Mouse (Mus musculus) bone marrow, adult 2 months (tissue): ENCODE data around the gene Nacc1.

Experiments
- CTCF ChIP-seq: fragments of 200-500 bp; IDR thresholded peaks from 2 replicates; pipeline ENCODE4 v1.5.1; 2011; ENCODE audit warnings: low read length, control low read depth; ENCODE audit not compliant: control insufficient read depth, insufficient read depth
- POLR2A ChIP-seq: fragments of 200-500 bp; IDR thresholded peaks from 2 replicates; pipeline ENCODE4 v1.6.1; 2011; ENCODE audit warnings: low read depth, mild to moderate bottlenecking, control low read depth, low read length, borderline replicate concordance; ENCODE audit not compliant: control insufficient read depth

DNA sequence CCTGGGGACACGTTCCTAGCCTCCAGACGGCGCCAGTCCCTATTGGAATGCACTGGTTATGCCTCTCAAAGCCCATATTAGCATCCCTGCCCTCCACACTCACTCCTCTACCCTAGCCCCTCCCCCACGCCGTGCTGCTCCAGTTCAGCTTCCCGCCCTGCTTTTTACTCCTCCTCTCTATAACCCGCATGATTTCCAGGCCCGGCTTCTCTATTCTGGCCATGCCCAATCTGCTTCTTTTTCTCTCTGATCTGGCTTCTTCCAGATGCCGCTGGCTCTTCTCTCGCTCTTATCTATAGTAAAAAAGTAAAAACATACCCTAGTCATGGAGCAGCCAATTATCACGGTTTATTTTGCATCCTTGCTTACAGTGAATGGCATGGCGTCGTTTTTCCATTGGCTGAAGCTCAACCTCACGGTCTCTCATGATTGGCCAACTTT is 40.2 kb downstream of the Nacc1 start:
- no peak for TF ChIP-seq CTCF
- no peak for TF ChIP-seq POLR2A
